In genomic region chr8:11008842-11009420, GRCm38 (mm10) we compare ENCODE assay signal across 8 mouse cellular contexts. TPM values are rescaled to one million over a fixed set of nuclear protein-coding genes. Genes with fewer than 3 reads are reported as not detected.
A peak's percentile ranks its signal among the peaks of the same experiment; 100 is the strongest.
DNase-seq lines count a peak whose midpoint lies in the region; ATAC-seq lines count a peak whose summit lies in the region.

No protein-coding gene starts in this region.

- peak overlapping the region; percentile 96 for H3K9ac ChIP-seq in intestine, embryonic 16.5 days (ENCODE audit: low read depth, low read length)

- H3K4me3 ChIP-seq in intestine, embryonic 16.5 days (ENCODE audit: low read length), result peak overlapping the region; percentile 90
- H3K4me3 ChIP-seq in midbrain, embryonic 10.5 days, result peak overlapping the region; percentile 94

- H3K4me2 ChIP-seq in intestine, embryonic 16.5 days (ENCODE audit: low read depth, low read length), result peak overlapping the region; percentile 85

- no peaks in the 10 kb centered on the region for H3K27me3 ChIP-seq in intestine, embryonic 16.5 days (replicated peaks; ENCODE audit: control insufficient read depth, insufficient read depth, low read length)
- peaks cover 18% of the 10 kb centered on the region; the same call in 1 of the 2 replicates for H3K27me3 ChIP-seq in midbrain, embryonic 10.5 days (ENCODE audit: low read depth, poor library complexity, severe bottlenecking)

- peaks cover 39% of the 10 kb centered on the region for H3K4me1 ChIP-seq in intestine, embryonic 16.5 days (ENCODE audit: control insufficient read depth, insufficient read depth, low read length)
- peaks cover 77% of the 10 kb centered on the region for H3K4me1 ChIP-seq in midbrain, embryonic 10.5 days

- H3K36me3 ChIP-seq in intestine, embryonic 16.5 days (ENCODE audit: control insufficient read depth, insufficient read depth, low read length), result peaks cover 5% of the 10 kb centered on the region; the same call in 1 of the 2 replicates
- peaks cover 29% of the 10 kb centered on the region for H3K36me3 ChIP-seq in midbrain, embryonic 10.5 days

- ATAC-seq in intestine, embryonic 16.5 days, result peak; percentile 84

- under 1% methylated on average over 56 of the region's 73 CpGs for WGBS in intestine, embryonic 16.5 days
- under 1% methylated on average over 64 of the region's 73 CpGs for WGBS in midbrain, embryonic 10.5 days

- intact Hi-C loops in left cerebral cortex, postnatal 25 days (cut with DNase I), result loop anchor here (5.0 to 10.0 kb wide), 4 partner anchors 182 to 572 kb away; no protein-coding TSS in a partner anchor

- DNase-seq in adrenal gland, postnatal 10 days, result peak; percentile 98
- peak; percentile 99 for DNase-seq in embryo, embryonic 9.5 days (ENCODE audit: extremely low spot score)
- peak; percentile 95 to 97 for DNase-seq in gastrocnemius, postnatal 4 days (ENCODE audit: low spot score in 2 of 2)
- DNase-seq in left cerebral cortex, postnatal 25 days (ENCODE audit: low spot score in 2 of 2), result peak; percentile 99
- peak; percentile 97 for DNase-seq in midbrain, embryonic 10.5 days (ENCODE audit: low spot score)
- peak; percentile 97 to 98 for DNase-seq in right cerebral cortex, postnatal 36 days (ENCODE audit: low spot score in 2 of 2)
- DNase-seq in urinary bladder, postnatal 4 days (ENCODE audit: low spot score in 2 of 2), result peak; percentile 94 to 96

- H3K27ac ChIP-seq in intestine, embryonic 16.5 days (ENCODE audit: low read length), result peak overlapping the region; percentile 99
- H3K27ac ChIP-seq in midbrain, embryonic 10.5 days (replicated peaks), result peak overlapping the region; percentile 99

- H3K9me3 ChIP-seq in intestine, embryonic 16.5 days (ENCODE audit: control insufficient read depth, low read length), result no peaks in the 10 kb centered on the region
- H3K9me3 ChIP-seq in midbrain, embryonic 10.5 days (replicated peaks), result no peaks in the 10 kb centered on the region

RNA-seq across cellular contexts. Expression of gene Irs2, which starts 0.7 kb away (rescaled TPM):
- total RNA-seq in adrenal gland, postnatal 10 days (2021), result 10 to 100 TPM; 33.4 to 80.8 TPM
- 10 to 100 TPM; 15.8 to 16.5 TPM for total RNA-seq in gastrocnemius, postnatal 4 days (2021)
- 4.4 and 4.7 TPM in 2 replicates for polyA plus RNA-seq in intestine, embryonic 16.5 days (2015; fragmentation: Nextera tagmentation; extraction: Ambion mirVana)
- 10 to 100 TPM; 54.8 to 66.0 TPM for total RNA-seq in left cerebral cortex, postnatal 25 days (2021)
- 5.6 and 5.9 TPM in 2 replicates for polyA plus RNA-seq in midbrain, embryonic 10.5 days (2016; fragmentation: Nextera tagmentation; extraction: Ambion mirVana)

Comparison
In these comparisons a context has a peak if more than half of its experiments do, and no peak if none do; other contexts are left out.
1. Peak in every context shown above with its lines: DNase-seq, ATAC-seq, H3K4me3 ChIP-seq and H3K27ac ChIP-seq.